Mouse (Mus musculus) right cerebral cortex, adult 2 months (tissue): Measurements from ENCODE around the gene Uba3.

ENCODE experiments used
- DNase-seq, 2 experiments: peaks; one replicate each; pipeline ENCODE4 v3.0.0; 2021 to 2022; ENCODE audit warnings: low spot score in 2 of 2

Gene Uba3

GRCm38 (mm10) chr6:97205439-97205885 lies at the start of gene Uba3:
Gene Uba3 (minus strand): TSS chr6:97205647.
- peak; percentile 98 to 99 for DNase-seq

- peak; percentile 16 to 32 for DNase-seq
These were observed 47.3 kb upstream of the Uba3 start, which contains the start of gene Lmod3 for GRCm38 (mm10) chr6:97252711-97253221. Gene Lmod3 (minus strand): TSS chr6:97252759.

- DNase-seq: no peak
These were observed 46.6 kb upstream of the Uba3 start for GRCm38 (mm10) chr6:97252086-97252485.

- DNase-seq: peak; percentile 65 to 67
These were observed 45.5 kb upstream of the Uba3 start for GRCm38 (mm10) chr6:97250966-97251365.

GRCm38 (mm10) chr6:97245200-97245599 lies 39.8 kb upstream of the Uba3 start:
- no peak for DNase-seq

GRCm38 (mm10) chr6:97242522-97242921 lies 37.1 kb upstream of the Uba3 start:
- DNase-seq: no peak

- DNase-seq: no peak
These were observed 34.6 kb upstream of the Uba3 start for GRCm38 (mm10) chr6:97240092-97240491.

GRCm38 (mm10) chr6:97239360-97239759 lies 33.9 kb upstream of the Uba3 start:
- DNase-seq: no peak

GRCm38 (mm10) chr6:97236088-97236487 lies 30.6 kb upstream of the Uba3 start:
- DNase-seq: no peak

GRCm38 (mm10) chr6:97234911-97235668 lies 29.6 kb upstream of the Uba3 start:
- no peak for DNase-seq

- DNase-seq: no peak
These were observed 21.8 kb upstream of the Uba3 start for GRCm38 (mm10) chr6:97227067-97227847.

GRCm38 (mm10) chr6:97226083-97226491 lies 20.6 kb upstream of the Uba3 start:
- DNase-seq: no peak

- DNase-seq: no peak
These were observed 19.1 kb upstream of the Uba3 start for GRCm38 (mm10) chr6:97224505-97224904.

GRCm38 (mm10) chr6:97223566-97223965 lies 18.1 kb upstream of the Uba3 start:
- no peak for DNase-seq

- no peak for DNase-seq
These were observed 17.6 kb upstream of the Uba3 start for GRCm38 (mm10) chr6:97222931-97223467.

- no peak for DNase-seq
These were observed 16.9 kb upstream of the Uba3 start for GRCm38 (mm10) chr6:97222321-97222720.

- peak; percentile 71 to 79 for DNase-seq
These were observed 16.0 kb upstream of the Uba3 start for GRCm38 (mm10) chr6:97221205-97222025.

- no peak for DNase-seq
These were observed 15.2 kb upstream of the Uba3 start for GRCm38 (mm10) chr6:97220672-97221071.

GRCm38 (mm10) chr6:97216154-97216821 lies 10.8 kb upstream of the Uba3 start:
- no peak for DNase-seq

GRCm38 (mm10) chr6:97211981-97212380 lies 6.5 kb upstream of the Uba3 start:
- peak; percentile 60 to 70 for DNase-seq
